Mouse (Mus musculus) ovary, adult 10 weeks (tissue): ENCODE data around the gene Tas2r137. TPM values are rescaled to one million over a fixed set of nuclear protein-coding genes. Genes with fewer than 3 reads are reported as not detected.

ENCODE experiments used
- polyA plus RNA-seq: library from polyadenylated mRNA; stranded (reverse); fragments of 350-450 nt; fragmentation: Illumina TruSeq; extraction: RNeasy Lipid Tissue Mini Kit (QIAGEN cat#74804); gene quantifications from one replicate; pipeline ENCODE4 v1.2.3, GENCODE M21; 2014

Gene Tas2r137
- polyA plus RNA-seq: not detected

DNA sequence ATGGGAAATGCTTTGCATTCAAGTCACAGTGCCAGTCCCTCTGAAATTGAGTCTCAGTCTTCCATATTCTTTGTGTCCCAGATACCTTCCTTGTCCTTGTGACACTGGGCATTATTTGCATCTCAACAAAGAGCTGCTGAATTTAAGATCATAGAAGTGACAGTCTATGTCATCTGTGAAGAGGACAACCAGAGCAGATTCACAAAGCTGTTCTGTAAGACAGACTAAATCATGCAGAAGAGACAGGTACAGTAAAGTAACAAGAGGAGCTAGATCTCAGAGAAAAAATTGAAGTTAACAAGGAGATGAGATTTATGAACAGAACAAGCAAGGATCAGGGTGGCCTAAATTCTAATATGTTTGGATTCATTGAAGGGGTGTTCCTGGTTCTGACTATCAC is at the start of gene Tas2r137:
Gene Tas2r137 (plus strand): TSS at position 301 of the 400 bp plus-strand sequence.

DNA sequence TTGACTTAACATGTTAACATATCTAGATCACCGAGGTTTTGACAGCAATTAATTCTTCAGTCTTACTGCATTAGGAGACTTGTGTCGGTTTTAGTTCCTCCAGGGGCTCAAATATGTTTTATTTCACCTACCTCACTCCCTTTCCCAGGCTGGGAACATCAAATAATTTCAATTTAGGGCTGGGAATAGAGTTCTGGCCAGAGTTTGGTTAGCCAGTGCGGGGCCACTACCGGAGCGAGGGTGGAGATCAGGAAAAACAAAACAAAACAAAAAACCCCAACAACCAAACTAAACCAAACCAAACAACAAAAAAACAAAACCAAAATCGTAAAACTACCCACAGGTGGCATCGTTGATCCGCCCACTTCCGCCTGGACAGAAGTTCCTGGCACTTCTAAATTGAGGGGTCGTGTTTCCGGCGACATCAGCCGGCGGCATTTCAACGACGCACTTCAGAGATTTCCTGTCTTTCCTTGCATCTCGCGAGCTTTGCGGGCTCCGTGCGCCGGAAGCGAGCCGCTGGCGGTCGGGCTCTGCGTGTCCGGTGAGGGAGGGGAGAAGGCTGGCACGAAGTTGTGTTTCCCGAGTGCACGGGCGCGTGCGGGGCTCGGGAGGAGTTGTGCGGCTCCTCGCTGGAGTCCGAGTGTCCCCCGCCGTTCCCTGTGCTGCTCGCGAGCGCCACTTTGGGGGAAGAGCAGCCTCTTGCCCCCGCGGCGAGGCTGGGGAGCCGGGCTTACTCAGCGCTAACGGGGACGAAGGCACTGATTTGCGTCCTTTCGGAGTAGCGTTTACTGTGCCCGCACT is 19.9 kb upstream of the Tas2r137 start, which contains the start of gene Ssbp1:
Gene Ssbp1 (plus strand): TSS at position 437 of the 804 bp plus-strand sequence.

DNA sequence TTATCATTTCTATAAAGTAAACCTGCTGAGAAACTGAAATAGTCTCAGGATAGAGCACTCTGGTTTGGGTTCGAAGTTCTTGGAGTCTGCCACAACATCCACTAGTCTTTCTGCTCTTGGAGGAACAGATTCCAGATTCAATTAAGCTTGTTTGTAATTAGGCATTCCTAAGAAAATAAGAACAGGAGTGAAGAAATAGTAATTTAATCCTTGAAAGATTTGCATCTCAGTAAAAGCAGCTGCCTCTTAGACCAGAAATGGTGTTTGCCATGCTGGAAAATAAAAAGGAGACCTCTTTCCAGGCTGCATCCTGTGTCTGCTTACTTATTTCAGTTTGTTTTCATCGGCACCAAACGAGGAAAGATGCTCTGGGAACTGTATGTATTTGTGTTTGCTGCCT is 2.2 kb downstream of the Tas2r137 start, which contains the start of gene Tas2r108:
Gene Tas2r108 (plus strand): TSS at position 301 of the 400 bp plus-strand sequence.

DNA sequence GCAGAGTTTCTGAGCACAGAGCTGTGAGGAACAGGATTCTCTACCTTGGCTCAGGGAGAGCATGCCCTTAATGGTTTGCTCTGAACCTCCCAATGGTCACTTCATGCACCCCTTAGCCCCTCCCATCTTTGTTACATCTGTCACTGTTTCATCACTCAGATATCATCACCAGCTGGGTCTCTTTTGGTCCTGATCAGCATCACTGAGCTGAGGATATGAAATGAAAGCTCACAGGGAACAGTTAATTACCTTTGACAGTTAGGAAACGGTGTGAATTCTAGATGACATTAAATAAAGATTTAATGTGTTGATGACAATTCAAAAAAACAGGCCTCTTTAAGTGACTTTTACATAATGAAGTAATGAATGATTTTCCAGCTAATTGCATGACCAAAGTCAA is 28.4 kb downstream of the Tas2r137 start, which contains the start of gene Prss37:
Gene Prss37 (minus strand): TSS at position 101 of the 400 bp plus-strand sequence.

Other genes with a start within 250 kb of the Tas2r137 start
- 21.0 TPM for gene Agk, start 166.1 kb upstream of the Tas2r137 start, polyA plus RNA-seq
- 18.1 TPM for gene E330009J07Rik, start 55.1 kb upstream of the Tas2r137 start, polyA plus RNA-seq
- gene Wee2, start 52.1 kb upstream of the Tas2r137 start, polyA plus RNA-seq: 12.3 TPM
- 117 TPM for gene Ssbp1, start 19.9 kb upstream of the Tas2r137 start, polyA plus RNA-seq
- not detected for gene Tas2r108, start 2.3 kb downstream of the Tas2r137 start, polyA plus RNA-seq
- not detected for gene Prss37, start 28.3 kb downstream of the Tas2r137 start, polyA plus RNA-seq
- gene Olfr461, start 63.8 kb downstream of the Tas2r137 start, polyA plus RNA-seq: not detected
- gene Olfr460, start 78.3 kb downstream of the Tas2r137 start, polyA plus RNA-seq: not detected
- 3.4 TPM for gene Clec5a, start 94.6 kb downstream of the Tas2r137 start, polyA plus RNA-seq
- not detected for gene Tas2r138, start 122.1 kb downstream of the Tas2r137 start, polyA plus RNA-seq
- gene Mgam, start 137.6 kb downstream of the Tas2r137 start, polyA plus RNA-seq: 1.4 TPM